Mouse (Mus musculus) lung, postnatal 0 days (tissue): Measurements from ENCODE around the gene Nfatc3. TPM values are rescaled to one million over a fixed set of nuclear protein-coding genes. Genes with fewer than 3 reads are reported as not detected.

Experiments used
- ATAC-seq: fragments of 200-750 bp; cut with Nextera tagmentation; 2 replicates; pipeline ENCODE4 v1.8.0; 2017; ENCODE audit warnings: moderate library complexity
- DNase-seq: peaks from one replicate; pipeline ENCODE4 v3.0.0-alpha.2; 2016; ENCODE audit warnings: low spot score
- H3K27ac ChIP-seq: fragments of 300-500 bp; sonication (generic); 2 replicates; pipeline ENCODE4 v1.5.1; 2014; ENCODE audit warnings: antibody characterized with exemption, mild to moderate bottlenecking, low read length, mixed read lengths
- H3K27me3 ChIP-seq: fragments of 300-500 bp; sonication (generic); replicated peaks from 2 replicates; pipeline ENCODE4 v1.6.1; 2014; ENCODE audit warnings: low read length, mixed read lengths; ENCODE audit not compliant: insufficient read depth
- H3K36me3 ChIP-seq: fragments of 300-500 bp; sonication (generic); 2 replicates; pipeline ENCODE4 v1.6.1; 2014; ENCODE audit warnings: low read length, mixed read lengths; ENCODE audit not compliant: insufficient read depth
- H3K4me1 ChIP-seq: fragments of 300-500 bp; sonication (generic); 2 replicates; pipeline ENCODE4 v1.6.1; 2014; ENCODE audit warnings: antibody characterized with exemption, low read depth, low read length, mixed read lengths; ENCODE audit not compliant: insufficient read depth
- H3K4me2 ChIP-seq: fragments of 300-500 bp; sonication (generic); replicated peaks from 2 replicates; pipeline ENCODE4 v1.6.1; 2014; ENCODE audit warnings: low read depth, mild to moderate bottlenecking, low read length, moderate library complexity, mixed read lengths
- H3K4me3 ChIP-seq: fragments of 300-500 bp; sonication (generic); 2 replicates; pipeline ENCODE4 v1.5.1; 2014; ENCODE audit warnings: low read depth, low read length
- H3K9ac ChIP-seq: fragments of 300-500 bp; sonication (generic); replicated peaks from 2 replicates; pipeline ENCODE4 v1.6.1; 2014; ENCODE audit warnings: low read depth, mild to moderate bottlenecking
- H3K9me3 ChIP-seq: fragments of 300-500 bp; sonication (generic); 2 replicates; pipeline ENCODE4 v1.6.1; 2016; ENCODE audit warnings: low read length, mixed read lengths
- CTCF ChIP-seq: IDR thresholded peaks from 2 replicates; pipeline ENCODE4 v1.5.1; 2016; ENCODE audit warnings: antibody characterized with exemption, mild to moderate bottlenecking
- EP300 ChIP-seq: IDR thresholded peaks from 2 replicates; pipeline ENCODE4 v1.6.1; 2016; ENCODE audit warnings: antibody characterized with exemption, mild to moderate bottlenecking, control low read depth
- WGBS: fragments of 180-500 bp; shearing (Covaris S2); extraction: QIAGEN DNeasy Blood & Tissue Kit; methylation state at CpG from one replicate; pipeline ENCODE4 v1.1.7; 2014; 5-methylcytosine and 5-hydroxymethylcytosine counted together
- polyA plus RNA-seq: library from polyadenylated mRNA; unstranded; fragments of >200 nt; fragmentation: Nextera tagmentation; extraction: Ambion mirVana; gene quantifications from 2 replicates; pipeline ENCODE4 v1.2.1, GENCODE M21; 2015

The Nfatc3 gene
- polyA plus RNA-seq, 1 experiment from 2014 or later, result 3.4 TPM

- Histone ChIP-seq H3K27me3 (no peaks in the 10 kb centered on the region), H3K9me3 (no peaks in the 10 kb centered on the region), H3K9ac (no peak overlapping the region), H3K4me1 (no peaks in the 10 kb centered on the region), H3K4me2 (no peak overlapping the region), H3K4me3 (no peak overlapping the region), H3K36me3 (peaks cover 18% of the 10 kb centered on the region; the same call in 1 of the 2 replicates), H3K27ac (no peak overlapping the region)
- WGBS, result 96% methylated on average over 3 of the region's 3 CpGs
- no peak for DNase-seq
- TF ChIP-seq CTCF (no peak), EP300 (no peak)
- no peak for ATAC-seq
These were observed 50.1 kb downstream of the Nfatc3 start for GRCm38 (mm10) chr8:106108729-106109128.

GRCm38 (mm10) chr8:106112041-106112440, 53.4 kb downstream of the Nfatc3 start:
- Histone ChIP-seq H3K9me3 (no peaks in the 10 kb centered on the region), H3K27me3 (no peaks in the 10 kb centered on the region), H3K4me3 (no peak overlapping the region), H3K4me1 (no peaks in the 10 kb centered on the region), H3K27ac (no peak overlapping the region), H3K9ac (no peak overlapping the region), H3K4me2 (no peak overlapping the region), H3K36me3 (peaks cover 18% of the 10 kb centered on the region; the same call in 1 of the 2 replicates)
- peak; percentile 68 for DNase-seq
- peak; percentile 96 for ATAC-seq
- 53% methylated on average over 2 of the region's 2 CpGs for WGBS
- TF ChIP-seq EP300 (peak; percentile 68), CTCF (no peak)

DNA sequence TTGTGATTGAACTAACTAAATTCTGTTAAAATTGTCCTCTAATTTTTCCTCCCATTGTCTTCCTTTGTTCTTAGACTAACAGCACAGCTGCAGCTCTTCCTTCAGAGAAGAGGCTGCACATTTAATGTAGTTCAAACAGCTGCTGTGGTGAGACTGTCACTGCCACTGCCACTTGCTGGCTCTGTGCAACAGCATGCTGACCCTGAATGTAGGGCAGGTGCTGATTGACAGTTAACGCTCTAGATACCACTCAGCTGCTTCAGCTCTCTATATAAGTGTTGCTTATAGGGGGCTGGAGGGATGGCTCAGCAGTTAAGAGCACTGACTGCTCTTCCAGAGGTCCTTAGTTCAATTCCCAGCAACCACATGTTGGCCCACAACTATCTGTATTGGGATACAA, 53.9 kb downstream of the Nfatc3 start:
- Histone ChIP-seq H3K4me3 (no peak overlapping the region), H3K4me2 (no peak overlapping the region), H3K27me3 (no peaks in the 10 kb centered on the region), H3K4me1 (no peaks in the 10 kb centered on the region), H3K27ac (no peak overlapping the region), H3K9ac (no peak overlapping the region), H3K36me3 (peaks cover 18% of the 10 kb centered on the region; the same call in 1 of the 2 replicates), H3K9me3 (no peaks in the 10 kb centered on the region)
- no peak for DNase-seq
- TF ChIP-seq CTCF (no peak), EP300 (no peak)
- no peak for ATAC-seq
- WGBS, result 83% methylated on average over 1 of the region's 1 CpGs

- H3K27me3 ChIP-seq, result no peaks in the 10 kb centered on the region
- ATAC-seq, result no peak
- WGBS, result 96% methylated on average over 3 of the region's 3 CpGs
These were observed 57.3 kb downstream of the Nfatc3 start for GRCm38 (mm10) chr8:106115897-106116296.

DNA sequence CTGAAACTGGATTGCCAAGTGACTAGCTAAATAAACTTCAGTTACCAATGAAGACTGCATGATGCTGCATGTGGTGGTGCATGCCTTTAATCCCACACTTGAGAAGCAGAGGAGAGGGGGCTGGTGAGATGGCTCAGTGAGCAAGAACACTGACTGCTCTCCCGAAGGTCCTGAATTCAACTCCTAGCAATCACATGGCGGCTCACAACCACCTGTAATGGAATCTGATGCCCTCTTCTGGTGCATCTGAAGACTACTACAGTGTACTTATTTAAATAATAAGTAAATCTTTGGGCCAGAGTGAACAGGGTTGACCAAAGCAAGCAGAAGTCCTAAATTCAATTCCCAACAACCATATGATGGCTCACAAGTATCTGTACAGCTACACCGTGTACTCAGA, 64.8 kb downstream of the Nfatc3 start:
- ATAC-seq, result no peak
- no peak overlapping the region for H3K4me3 ChIP-seq
- peaks cover 3% of the 10 kb centered on the region; the same call in 1 of the 2 replicates for H3K36me3 ChIP-seq
- H3K4me1 ChIP-seq, result no peaks in the 10 kb centered on the region
- no peak for TF ChIP-seq EP300
- TF ChIP-seq CTCF, result no peak; the same call in 1 of the 2 replicates
- H3K4me2 ChIP-seq, result no peak overlapping the region
- no peaks in the 10 kb centered on the region for H3K27me3 ChIP-seq
- WGBS, result 76% methylated on average over 3 of the region's 3 CpGs
- no peak overlapping the region for H3K9ac ChIP-seq
- no peak for DNase-seq
- no peak overlapping the region for H3K27ac ChIP-seq
- H3K9me3 ChIP-seq, result no peaks in the 10 kb centered on the region

More at GRCm38 (mm10) chr8:106115897-106116296, 57.3 kb downstream of the Nfatc3 start:
- no peak overlapping the region for H3K4me3 ChIP-seq
- H3K9ac ChIP-seq, result no peak overlapping the region
- no peaks in the 10 kb centered on the region for H3K9me3 ChIP-seq
- no peak overlapping the region for H3K4me2 ChIP-seq
- DNase-seq, result no peak
- H3K4me1 ChIP-seq, result no peaks in the 10 kb centered on the region
- no peak overlapping the region for H3K27ac ChIP-seq
- peaks cover 6% of the 10 kb centered on the region; the same call in 1 of the 2 replicates for H3K36me3 ChIP-seq
- no peak for TF ChIP-seq EP300
- TF ChIP-seq CTCF, result peak; percentile 75

- H3K9ac ChIP-seq, result no peak overlapping the region
- H3K4me2 ChIP-seq, result no peak overlapping the region
- no peak for DNase-seq
- H3K4me1 ChIP-seq, result no peaks in the 10 kb centered on the region
- TF ChIP-seq EP300, result no peak
- TF ChIP-seq CTCF, result no peak
- no peak for ATAC-seq
- 94% methylated on average over 1 of the region's 1 CpGs for WGBS
- H3K36me3 ChIP-seq, result peaks cover 4% of the 10 kb centered on the region; the same call in 1 of the 2 replicates
- no peak overlapping the region for H3K4me3 ChIP-seq
- no peaks in the 10 kb centered on the region for H3K27me3 ChIP-seq
- no peaks in the 10 kb centered on the region for H3K9me3 ChIP-seq
- H3K27ac ChIP-seq, result no peak overlapping the region
These were observed 67.4 kb downstream of the Nfatc3 start for GRCm38 (mm10) chr8:106126055-106126454.

DNA sequence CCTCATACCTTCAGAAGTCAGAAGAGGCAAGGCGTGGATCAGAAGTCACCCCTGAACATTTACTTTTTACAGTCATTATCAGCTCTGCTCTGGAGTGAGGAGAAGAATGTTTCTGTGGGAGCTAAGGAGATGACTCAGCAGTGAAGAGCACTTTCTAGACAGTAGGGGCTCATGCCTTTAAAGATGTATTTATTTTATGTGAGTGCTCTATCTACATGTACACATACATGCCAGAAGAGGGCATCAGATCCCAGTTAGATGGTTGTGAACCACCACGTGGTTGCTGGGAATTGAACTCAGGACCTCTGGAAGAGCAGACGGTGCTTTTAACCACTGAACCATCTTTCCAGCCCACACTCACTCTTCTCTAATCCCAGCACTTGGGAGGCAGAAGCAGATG, 68.4 kb downstream of the Nfatc3 start:
- Histone ChIP-seq H3K27ac (no peak overlapping the region), H3K4me3 (no peak overlapping the region), H3K4me2 (no peak overlapping the region), H3K4me1 (no peaks in the 10 kb centered on the region), H3K9me3 (no peaks in the 10 kb centered on the region), H3K36me3 (peaks cover 9% of the 10 kb centered on the region; the same call in 1 of the 2 replicates), H3K9ac (no peak overlapping the region), H3K27me3 (no peaks in the 10 kb centered on the region)
- TF ChIP-seq EP300 (peak; percentile 92), CTCF (peak; percentile 54)
- peak; percentile 89 for ATAC-seq
- 58% methylated on average over 3 of the region's 3 CpGs for WGBS
- peak; percentile 78 for DNase-seq
